Mouse (Mus musculus): Measurements from ENCODE around the gene Nrarp. TPM values are rescaled to one million over a fixed set of nuclear protein-coding genes. Genes with fewer than 3 reads are reported as not detected.

Nrarp gene
- 10 to 100 TPM; 21.3 to 21.9 TPM for total RNA-seq (2021)
- long read RNA-seq, experiment 1, transcript Nrarp-201 (1 exons, 2,582 nt): major isoform, 36 of 36 reads
- long read RNA-seq, experiment 1, partial matches to known transcripts: 0 of 36 reads
- long read RNA-seq, experiment 1, other reads (novel, unspliced or antisense): 0 of 36 reads
- long read RNA-seq, experiment 2, transcript Nrarp-201 (1 exons, 2,582 nt): major isoform, 43 of 43 reads
- long read RNA-seq, experiment 2, partial matches to known transcripts: 0 of 43 reads
- long read RNA-seq, experiment 2, other reads (novel, unspliced or antisense): 0 of 43 reads

- peak within 1 kb of the TSS; percentile 91 for H3K27ac ChIP-seq
- peak; percentile 72 for TF ChIP-seq CTCF (conservative IDR thresholded peaks at IDR 0.05)
- peak within 1 kb of the TSS; percentile 72 for H3K4me3 ChIP-seq
- DNase-seq (ENCODE audit: low spot score in 2 of 2): peak; percentile 96
Measured at GRCm38 (mm10) chr2:25180478-25180903, at the start of gene Nrarp. Gene Nrarp, plus strand, starts transcription at chr2:25180758.

DNA sequence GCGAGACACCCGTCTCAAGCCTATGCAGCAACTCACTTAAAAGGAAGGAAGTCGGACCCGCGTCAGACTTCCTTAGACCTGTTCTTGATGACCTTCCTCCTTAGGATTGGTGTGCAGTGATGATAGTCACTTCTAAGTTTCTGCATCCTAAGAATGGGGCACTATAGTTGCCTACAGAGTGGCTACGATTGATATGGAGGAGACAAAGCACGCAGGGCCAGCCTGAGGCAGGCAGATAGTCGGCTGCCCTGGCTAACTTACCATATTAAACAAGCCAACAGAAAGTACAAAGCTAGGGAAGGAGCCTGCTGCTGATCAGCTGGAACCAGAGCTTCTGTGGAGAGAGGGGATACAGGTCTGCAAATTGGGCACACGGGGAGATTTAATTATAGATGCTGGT, 49.0 kb upstream of the Nrarp start:
- TF ChIP-seq CTCF (conservative IDR thresholded peaks at IDR 0.05): no peak
- no peak for DNase-seq (ENCODE audit: low spot score in 2 of 2)
- Histone ChIP-seq H3K4me3 (no peak overlapping the region), H3K27ac (no peak overlapping the region)

- no peak for TF ChIP-seq CTCF (conservative IDR thresholded peaks at IDR 0.05)
- no peak for DNase-seq (ENCODE audit: low spot score in 2 of 2)
- Histone ChIP-seq H3K27ac (no peak overlapping the region), H3K4me3 (no peak overlapping the region)
Measured at GRCm38 (mm10) chr2:25137832-25138231, 42.7 kb upstream of the Nrarp start.

DNA sequence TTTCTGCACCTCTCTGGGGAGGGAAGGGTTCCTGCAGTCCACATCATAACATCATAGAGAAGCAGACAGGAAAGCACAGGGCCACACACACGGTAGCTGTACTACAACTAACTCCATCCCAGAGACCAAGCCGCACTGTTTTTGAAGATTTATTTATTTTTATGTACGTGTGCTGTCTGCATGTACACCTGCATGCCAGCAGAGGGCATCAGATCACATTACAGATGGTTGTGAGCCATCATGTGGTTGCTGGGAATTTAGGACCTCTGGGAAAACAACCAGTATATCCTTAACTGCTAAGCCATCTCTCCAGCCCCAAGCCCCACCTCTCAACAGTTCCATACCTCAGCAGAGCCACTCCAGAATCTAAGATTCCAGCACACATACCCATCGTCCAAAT, 39.4 kb upstream of the Nrarp start:
- DNase-seq (ENCODE audit: low spot score in 2 of 2): no peak
- peak; percentile 64 for TF ChIP-seq CTCF (conservative IDR thresholded peaks at IDR 0.05)
- no peak overlapping the region for H3K27ac ChIP-seq
- H3K4me3 ChIP-seq: no peak overlapping the region

GRCm38 (mm10) chr2:25141921-25142320, 38.6 kb upstream of the Nrarp start:
- DNase-seq (ENCODE audit: low spot score in 2 of 2): no peak
- Histone ChIP-seq H3K4me3 (no peak overlapping the region), H3K27ac (no peak overlapping the region)
- TF ChIP-seq CTCF (conservative IDR thresholded peaks at IDR 0.05): no peak

GRCm38 (mm10) chr2:25145346-25145745, 35.2 kb upstream of the Nrarp start:
- Histone ChIP-seq H3K4me3 (no peak overlapping the region), H3K27ac (no peak overlapping the region)
- DNase-seq (ENCODE audit: low spot score in 2 of 2): no peak
- TF ChIP-seq CTCF (conservative IDR thresholded peaks at IDR 0.05): no peak

DNA sequence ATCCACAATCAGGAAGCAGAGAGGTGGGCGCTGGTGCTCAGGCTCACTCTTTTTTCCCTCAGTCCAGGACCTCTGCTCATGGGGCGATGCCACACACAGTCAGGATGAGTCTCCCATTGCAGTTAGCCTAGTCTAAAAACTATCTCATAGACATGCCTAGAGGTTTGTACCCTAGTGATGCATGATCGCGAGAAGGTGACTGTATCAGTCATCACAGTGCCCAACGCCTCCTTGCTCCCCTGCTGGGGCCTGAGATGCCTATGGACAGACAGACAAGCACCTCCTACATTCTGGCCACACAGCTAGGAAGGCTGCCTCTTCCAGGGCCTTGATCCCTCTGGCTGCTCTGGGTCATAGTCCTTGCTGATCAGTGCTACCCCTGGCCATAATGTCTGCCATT, 33.2 kb upstream of the Nrarp start:
- H3K27ac ChIP-seq: no peak overlapping the region
- no peak overlapping the region for H3K4me3 ChIP-seq
- no peak for DNase-seq (ENCODE audit: low spot score in 2 of 2)
- no peak for TF ChIP-seq CTCF (conservative IDR thresholded peaks at IDR 0.05)

DNA sequence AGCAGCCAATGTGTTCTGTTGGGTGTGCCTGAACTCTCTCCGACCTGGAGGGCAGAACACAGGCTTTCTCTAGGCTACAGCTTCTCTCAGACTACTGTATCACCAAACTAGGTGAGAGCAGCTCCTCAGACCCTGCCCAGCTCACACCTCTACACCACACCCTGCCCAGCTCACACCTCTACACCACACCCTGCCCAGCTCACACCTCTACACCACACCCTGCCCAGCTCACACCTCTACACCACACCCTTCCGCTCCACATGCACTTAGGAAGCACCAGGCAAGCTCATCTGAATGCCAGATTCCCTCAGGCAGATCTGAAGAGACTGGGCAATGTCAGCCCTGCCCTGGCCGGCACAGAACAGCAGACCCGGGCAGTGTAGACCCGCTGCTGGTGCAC, 32.7 kb upstream of the Nrarp start:
- DNase-seq (ENCODE audit: low spot score in 2 of 2): no peak
- no peak overlapping the region for H3K27ac ChIP-seq
- TF ChIP-seq CTCF (conservative IDR thresholded peaks at IDR 0.05): no peak
- no peak overlapping the region for H3K4me3 ChIP-seq

GRCm38 (mm10) chr2:25149643-25150042, 30.9 kb upstream of the Nrarp start:
- TF ChIP-seq CTCF (conservative IDR thresholded peaks at IDR 0.05): no peak
- DNase-seq (ENCODE audit: low spot score in 2 of 2): no peak
- no peak overlapping the region for H3K27ac ChIP-seq
- H3K4me3 ChIP-seq: no peak overlapping the region

DNA sequence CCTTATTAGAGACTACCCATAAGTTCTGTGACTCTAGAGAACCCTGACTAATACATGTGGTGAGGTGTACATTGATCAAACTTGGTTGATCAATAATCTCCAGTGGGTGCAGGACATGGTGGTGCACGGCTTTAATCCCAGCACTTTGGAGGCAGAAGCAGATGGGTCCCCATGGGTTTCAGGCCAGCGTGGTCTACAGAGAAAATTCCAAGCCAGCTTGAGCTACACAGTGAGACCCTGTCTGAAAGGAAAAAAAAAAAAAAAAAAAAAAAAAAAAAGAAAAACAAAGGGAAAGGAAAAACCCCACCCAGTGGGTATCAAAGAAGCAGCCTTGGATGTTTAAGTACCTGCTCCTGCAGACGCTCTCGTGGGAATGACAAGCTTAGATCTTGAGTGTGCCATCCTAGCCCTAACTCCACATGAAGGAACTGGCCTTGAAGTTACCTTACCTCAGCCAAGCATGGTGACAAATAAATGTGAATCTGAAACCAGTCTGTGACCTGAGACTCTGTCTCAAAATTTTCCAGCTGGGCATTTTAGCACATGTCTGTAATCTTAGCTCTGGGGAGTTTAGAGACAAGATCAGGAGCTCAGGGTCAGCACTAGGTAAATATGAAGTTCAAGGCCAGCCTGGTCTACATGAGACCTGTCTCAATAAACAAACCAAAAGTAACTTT, 29.1 kb upstream of the Nrarp start:
- no peak for TF ChIP-seq CTCF (conservative IDR thresholded peaks at IDR 0.05)
- no peak for DNase-seq (ENCODE audit: low spot score in 2 of 2)
- H3K27ac ChIP-seq: no peak overlapping the region

DNA sequence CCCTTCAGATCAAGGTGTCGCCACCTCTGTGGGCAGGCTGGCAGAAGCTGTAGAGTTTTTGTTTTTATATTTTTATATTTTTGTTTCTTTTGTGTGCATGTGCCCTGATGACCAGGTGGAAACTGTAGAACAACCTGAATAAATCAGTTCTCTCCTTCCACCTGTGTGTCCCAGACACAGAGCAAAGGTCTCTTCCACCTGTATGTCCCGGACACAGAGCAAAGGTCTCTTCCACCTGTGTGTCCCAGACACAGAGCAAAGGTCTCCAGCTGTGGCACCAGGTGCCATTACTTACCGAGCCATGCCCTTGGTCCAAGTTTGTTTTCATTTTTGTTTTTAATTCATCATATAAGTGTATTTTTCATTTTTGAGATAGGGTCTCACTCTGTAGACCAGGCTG, 24.4 kb upstream of the Nrarp start:
- no peak for DNase-seq (ENCODE audit: low spot score in 2 of 2)
- TF ChIP-seq CTCF (conservative IDR thresholded peaks at IDR 0.05): no peak
- no peak overlapping the region for H3K4me3 ChIP-seq
- H3K27ac ChIP-seq: no peak overlapping the region

More for the DNA sequence above, 29.1 kb upstream of the Nrarp start:
- H3K4me3 ChIP-seq: no peak overlapping the region

DNA sequence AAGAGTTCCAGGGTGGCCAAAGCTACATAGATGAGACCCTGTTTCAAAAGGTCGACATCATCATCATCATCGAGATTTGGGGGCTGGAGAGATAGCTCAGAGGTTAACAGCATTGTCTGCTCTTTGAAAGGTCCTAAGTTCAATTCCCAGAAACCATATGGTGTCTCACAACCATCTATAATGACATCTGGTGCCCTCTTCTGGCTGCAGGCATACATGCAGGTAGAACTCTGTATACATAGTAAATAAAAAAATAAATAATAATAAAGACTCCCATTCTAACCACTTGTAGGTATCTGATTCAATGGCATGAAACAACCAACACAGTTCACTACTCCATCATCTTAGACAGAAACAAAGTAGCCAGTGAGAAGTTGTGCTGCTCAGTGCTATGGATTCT, 23.6 kb upstream of the Nrarp start:
- no peak overlapping the region for H3K27ac ChIP-seq
- H3K4me3 ChIP-seq: no peak overlapping the region
- TF ChIP-seq CTCF (conservative IDR thresholded peaks at IDR 0.05): peak; percentile 72
- DNase-seq (ENCODE audit: low spot score in 2 of 2): no peak

DNA sequence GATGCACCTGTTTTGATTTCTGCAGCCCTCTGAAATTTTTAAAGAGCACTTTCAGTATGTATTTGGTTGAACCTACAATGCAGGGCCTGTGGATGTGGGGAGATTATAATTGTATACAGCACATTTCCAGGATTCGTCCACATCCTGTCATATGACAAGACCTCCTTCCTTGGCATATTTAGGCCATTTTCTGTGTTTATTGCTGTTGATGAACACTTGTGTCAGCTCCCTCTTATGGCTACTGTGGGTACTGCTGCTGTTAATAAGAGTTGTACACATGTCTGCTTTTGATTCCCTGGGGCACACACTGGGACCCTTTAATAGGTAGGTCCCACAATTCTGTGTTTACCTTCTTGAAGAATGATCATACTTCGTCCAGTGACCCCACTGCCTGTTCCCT, 22.9 kb upstream of the Nrarp start:
- DNase-seq (ENCODE audit: low spot score in 2 of 2): peak in 1 of 2 experiments; percentile 53
- TF ChIP-seq CTCF (conservative IDR thresholded peaks at IDR 0.05): peak; percentile 84
- Histone ChIP-seq H3K27ac (no peak overlapping the region), H3K4me3 (no peak overlapping the region)

DNA sequence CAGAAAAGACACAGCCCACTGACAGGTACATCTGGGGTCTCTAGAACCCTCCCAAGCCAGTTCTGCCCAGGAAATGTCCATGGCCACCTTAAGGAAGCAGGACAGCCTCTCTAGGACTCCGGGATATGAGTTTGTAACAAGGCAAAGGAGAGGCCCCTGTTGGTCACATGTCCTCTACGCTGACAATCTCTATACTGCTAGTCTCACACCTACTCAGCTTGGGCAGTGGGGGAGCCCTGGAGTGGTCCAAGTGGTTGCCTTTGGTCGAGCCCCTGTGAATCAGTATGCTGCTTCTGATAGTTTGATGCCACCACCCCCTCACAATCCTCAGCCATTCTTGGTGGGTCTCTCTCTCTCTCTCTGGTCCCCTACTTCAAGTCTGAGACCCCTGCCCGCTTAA, 13.1 kb upstream of the Nrarp start:
- H3K4me3 ChIP-seq: peak overlapping the region; percentile 55
- peak overlapping the region; percentile 83 for H3K27ac ChIP-seq
- DNase-seq (ENCODE audit: low spot score in 2 of 2): no peak
- no peak for TF ChIP-seq CTCF (conservative IDR thresholded peaks at IDR 0.05)
